Mouse (Mus musculus) ES-Bruce4 (cell line): ENCODE data around the gene Fto.
A peak's percentile ranks its signal among the peaks of the same experiment; 100 is the strongest.

Experiments
- CTCF ChIP-seq: IDR thresholded peaks from one replicate; pipeline ENCODE4 v1.8.1; 2011; ENCODE audit warnings: low read depth, low read length
- POLR2A ChIP-seq: IDR thresholded peaks from one replicate; pipeline ENCODE4 v1.8.1; 2011; ENCODE audit warnings: low read length; ENCODE audit not compliant: insufficient read depth

- TF ChIP-seq CTCF (peak; percentile 69), POLR2A (no peak)
Measured at GRCm38 (mm10) chr8:91363272-91363860, 50.0 kb downstream of the Fto start.
